Mouse (Mus musculus) spleen, adult 2 months (tissue): Measurements from ENCODE around the gene Gatad2a. TPM values are rescaled to one million over a fixed set of nuclear protein-coding genes. Genes with fewer than 3 reads are reported as not detected.

Experiments
- DNase-seq, 2 experiments: peaks; one replicate each; pipeline versions ENCODE4 v3.0.0 to v3.0.0-alpha.2; 2012 to 2021; ENCODE audit warnings: low spot score in 2 of 2, low read depth in 1 of 2
- H3K27ac ChIP-seq: fragments of 200-500 bp; 2 replicates; pipeline ENCODE4 v1.5.1; 2012; ENCODE audit warnings: low read length, inconsistent platforms; ENCODE audit not compliant: insufficient read depth
- H3K27me3 ChIP-seq: fragments of 200-500 bp; 2 replicates; pipeline ENCODE4 v1.6.1; 2012; ENCODE audit warnings: mild to moderate bottlenecking, moderate library complexity, low read length, inconsistent platforms; ENCODE audit not compliant: control insufficient read depth, insufficient read depth
- H3K36me3 ChIP-seq: fragments of 200-500 bp; 2 replicates; pipeline ENCODE4 v1.6.1; 2012; ENCODE audit warnings: mild to moderate bottlenecking, low read length, inconsistent platforms; ENCODE audit not compliant: control insufficient read depth, insufficient read depth
- H3K4me1 ChIP-seq: fragments of 200-500 bp; 2 replicates; pipeline ENCODE4 v1.6.1; 2011; ENCODE audit warnings: inconsistent platforms; ENCODE audit not compliant: control insufficient read depth, insufficient read depth, insufficient read length
- H3K4me3 ChIP-seq: fragments of 200-500 bp; 2 replicates; pipeline ENCODE4 v1.5.1; 2011; ENCODE audit warnings: mild to moderate bottlenecking, inconsistent platforms; ENCODE audit not compliant: insufficient read depth, insufficient read length; ENCODE audit errors: extremely low read depth
- CTCF ChIP-seq: fragments of 200-500 bp; IDR thresholded peaks from 2 replicates; pipeline ENCODE4 v1.5.1; 2011; ENCODE audit warnings: mild to moderate bottlenecking, inconsistent platforms; ENCODE audit not compliant: insufficient read depth, insufficient read length, insufficient replicate concordance; ENCODE audit errors: extremely low read depth
- POLR2A ChIP-seq: fragments of 200-500 bp; IDR thresholded peaks from 2 replicates; pipeline ENCODE4 v1.6.1; 2011; ENCODE audit warnings: low read depth, low read length, inconsistent platforms
- WGBS: fragments of 180-500 bp; shearing (Covaris S2); methylation state at CpG from one replicate; pipeline ENCODE4 v1.1.7; 2018; 5-methylcytosine and 5-hydroxymethylcytosine counted together
- polyA plus RNA-seq: library from polyadenylated mRNA; depleted of rRNA; stranded (reverse); fragments of >200 nt; gene quantifications from 2 replicates; pipeline ENCODE4 v1.2.3, GENCODE M21; 2012

Gatad2a gene
- polyA plus RNA-seq, 1 experiment, result 45.8 TPM

- peak in 1 of 2 experiments; percentile 24 for DNase-seq
- H3K4me3 ChIP-seq, result peak within 1 kb of the TSS; percentile 79
- H3K4me1 ChIP-seq, result peaks cover 11% of the 10 kb centered on the region
- TF ChIP-seq POLR2A, result no peak
- TF ChIP-seq CTCF, result no peak
- 4% methylated on average over 89 of the region's 89 CpGs for WGBS
- H3K27ac ChIP-seq, result peak within 1 kb of the TSS; percentile 90
- no peaks in the 10 kb centered on the region for H3K36me3 ChIP-seq
- H3K27me3 ChIP-seq, result no peaks in the 10 kb centered on the region
These were observed 93.8 kb downstream of the Gatad2a start, which contains the start of the genes Tssk6, Ndufa13 and Yjefn3 for GRCm38 (mm10) chr8:69902163-69903062. Tssk6 (plus strand) TSS chr8:69902184. Ndufa13 (minus strand) TSS chr8:69902558. Yjefn3 (minus strand) TSS chr8:69902712.

GRCm38 (mm10) chr8:69901484-69902162, 94.6 kb downstream of the Gatad2a start:
- Histone ChIP-seq H3K4me1 (peaks cover 11% of the 10 kb centered on the region), H3K36me3 (no peaks in the 10 kb centered on the region), H3K4me3 (peak overlapping the region; percentile 79), H3K27ac (peak overlapping the region; percentile 90), H3K27me3 (no peaks in the 10 kb centered on the region)
- TF ChIP-seq CTCF (peak; percentile 63), POLR2A (peak; percentile 85)
- peak; percentile 92 to 93 for DNase-seq
- WGBS, result 1% methylated on average over 41 of the region's 41 CpGs

DNA sequence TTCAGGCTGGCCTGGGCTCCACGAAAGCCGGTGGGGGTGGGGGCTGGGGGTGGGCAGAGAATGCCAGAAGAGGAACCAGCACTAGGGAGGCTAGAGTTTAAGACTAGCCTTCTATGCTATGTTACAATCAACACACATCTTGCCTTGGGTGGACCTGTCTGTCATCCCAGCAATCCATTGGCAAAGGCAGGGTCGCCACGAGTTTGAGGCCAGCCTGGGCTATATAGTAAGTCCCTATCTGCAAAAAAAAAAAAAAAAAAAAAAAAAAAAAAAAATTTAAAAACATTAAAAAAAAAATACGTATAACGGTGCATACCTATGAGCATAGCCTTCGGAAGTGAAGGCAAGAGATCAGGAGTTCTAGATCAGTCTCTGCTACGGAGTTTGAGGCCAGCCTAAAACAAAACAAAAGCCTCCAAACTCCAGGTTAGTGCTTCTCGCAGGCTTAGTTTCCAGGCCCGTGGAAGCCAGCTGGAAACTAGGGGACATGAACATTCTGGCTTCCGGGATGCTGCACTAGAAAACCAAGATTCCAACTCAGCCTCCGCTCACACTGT, 95.2 kb downstream of the Gatad2a start:
- Histone ChIP-seq H3K4me1 (peaks cover 11% of the 10 kb centered on the region), H3K27ac (peak overlapping the region; percentile 85), H3K36me3 (no peaks in the 10 kb centered on the region; the same call in 1 of the 2 replicates), H3K27me3 (no peaks in the 10 kb centered on the region), H3K4me3 (peak overlapping the region; percentile 79)
- no peak for DNase-seq
- WGBS, result 6% methylated on average over 12 of the region's 12 CpGs
- no peak for TF ChIP-seq POLR2A
- no peak for TF ChIP-seq CTCF

DNA sequence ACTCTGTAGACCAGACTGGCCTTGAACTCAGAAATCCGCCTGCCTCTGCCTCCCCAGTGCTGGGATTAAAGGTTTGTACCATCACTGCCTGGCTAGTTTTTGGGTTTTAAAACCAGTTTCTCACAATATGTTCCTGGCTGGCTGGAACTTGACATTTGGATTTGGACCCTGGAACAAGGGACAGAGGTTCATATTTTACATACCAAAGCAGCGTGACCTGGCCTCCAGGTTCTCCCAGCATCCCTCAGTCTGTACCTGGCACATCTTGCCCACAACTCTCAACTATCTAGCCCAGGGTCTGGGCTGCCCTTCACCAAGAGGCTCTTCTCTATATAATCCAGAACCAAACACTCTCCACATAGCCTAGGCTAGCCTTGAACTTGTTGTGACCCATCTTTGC, 96.3 kb downstream of the Gatad2a start:
- no peak for DNase-seq
- 93% methylated on average over 2 of the region's 2 CpGs for WGBS
- Histone ChIP-seq H3K4me1 (peaks cover 11% of the 10 kb centered on the region), H3K27ac (no peak overlapping the region), H3K4me3 (no peak overlapping the region), H3K27me3 (no peaks in the 10 kb centered on the region), H3K36me3 (peaks cover 1% of the 10 kb centered on the region; the same call in 1 of the 2 replicates)
- TF ChIP-seq CTCF (no peak), POLR2A (no peak)

DNA sequence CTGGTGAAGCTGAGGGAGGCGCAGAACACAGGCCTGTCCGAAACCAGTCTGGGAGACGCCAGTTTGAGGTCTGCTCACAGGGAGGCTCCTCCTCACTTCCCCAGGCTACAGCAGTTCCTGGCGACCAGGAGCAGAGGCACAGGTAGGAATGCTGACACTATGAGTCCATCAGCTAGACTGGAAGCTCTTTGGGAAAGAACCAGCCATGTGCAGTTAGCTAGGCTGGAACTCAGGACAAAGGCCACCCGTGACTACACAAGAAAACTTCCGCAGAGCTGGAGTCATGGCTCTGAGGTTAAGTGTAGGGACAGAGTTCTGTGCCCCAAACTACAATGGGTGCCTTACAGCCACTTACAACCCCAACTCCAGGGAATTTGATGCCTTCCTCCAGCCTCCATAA, 98.3 kb downstream of the Gatad2a start:
- DNase-seq, result no peak
- peaks cover 10% of the 10 kb centered on the region for H3K36me3 ChIP-seq
- 89% methylated on average over 6 of the region's 6 CpGs for WGBS
- no peak overlapping the region for H3K4me3 ChIP-seq
- H3K27ac ChIP-seq, result no peak overlapping the region
- TF ChIP-seq CTCF, result no peak
- TF ChIP-seq POLR2A, result no peak
- H3K27me3 ChIP-seq, result no peaks in the 10 kb centered on the region
- peaks cover 11% of the 10 kb centered on the region for H3K4me1 ChIP-seq

DNA sequence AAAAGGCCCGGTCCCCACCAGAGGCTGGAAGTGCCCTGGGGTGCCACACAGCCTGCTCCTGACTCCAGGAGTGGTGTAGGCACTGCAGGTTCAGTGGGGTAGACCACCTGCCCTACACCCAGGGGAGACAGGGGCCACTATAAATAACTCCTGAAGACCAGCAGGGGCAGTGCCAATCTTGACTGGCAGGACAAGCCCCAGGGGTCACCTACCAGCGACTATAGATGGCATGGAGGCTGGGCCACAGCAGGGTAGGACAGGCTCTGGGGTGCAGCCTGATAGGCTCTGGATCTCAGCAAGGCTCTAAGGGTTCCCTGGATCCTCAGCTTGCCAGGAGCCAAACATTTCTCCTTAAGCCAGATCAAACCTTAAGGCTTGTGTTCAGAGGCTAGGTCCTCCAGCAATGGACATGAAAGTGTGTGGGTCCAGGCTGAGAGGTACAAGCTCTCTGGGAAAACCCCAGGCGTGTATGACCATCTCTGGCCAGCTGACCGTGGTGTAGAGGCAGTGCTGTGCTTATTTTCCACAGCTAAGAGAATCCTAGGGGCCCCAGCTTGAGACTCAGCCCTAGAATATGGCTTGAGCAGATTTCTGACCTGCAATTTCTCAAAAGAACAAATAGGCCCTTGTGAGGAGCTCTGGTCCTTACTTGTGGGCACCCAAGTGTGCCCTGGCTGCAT, 100.3 kb downstream of the Gatad2a start:
- H3K4me3 ChIP-seq, result no peak overlapping the region
- H3K27me3 ChIP-seq, result no peaks in the 10 kb centered on the region
- 85% methylated on average over 4 of the region's 4 CpGs for WGBS
- H3K36me3 ChIP-seq, result peaks cover 12% of the 10 kb centered on the region
- no peak for TF ChIP-seq CTCF
- TF ChIP-seq POLR2A, result no peak
- no peak overlapping the region for H3K27ac ChIP-seq
- no peak for DNase-seq
- H3K4me1 ChIP-seq, result peaks cover 3% of the 10 kb centered on the region; the same call in 1 of the 2 replicates
